Mouse (Mus musculus): ENCODE measurements around the gene Ryr3. TPM values are rescaled to one million over a fixed set of nuclear protein-coding genes. Genes with fewer than 3 reads are reported as not detected.

Gene Ryr3
- total RNA-seq, 2 experiments from 2014 or later, result 59.0 to 73.2 TPM

Small RNA genes lying within 50 kb of the gene (microRNA-seq; reads per million reads assigned to microRNA genes)
- gene Gm44374, result not detected

Other genes with a start within 250 kb of the Ryr3 start
- gene Tmco5b, start 68.6 kb upstream of the Ryr3 start, total RNA-seq (2021), result not detected
- 1 to 10 TPM; 6.0 TPM for gene Fmn1, start 110.6 kb upstream of the Ryr3 start, total RNA-seq (2021)

Data from gastrocnemius, postnatal 4 days (tissue).